Mouse (Mus musculus) midbrain, postnatal 0 days (tissue): ENCODE data around the gene Gramd2. TPM values are rescaled to one million over a fixed set of nuclear protein-coding genes. Genes with fewer than 3 reads are reported as not detected.

ENCODE experiments used
- ATAC-seq: fragments of 200-750 bp; cut with Nextera tagmentation; 2 replicates; pipeline ENCODE4 v1.8.0; 2017; ENCODE audit warnings: moderate number of reproducible peaks, mild to moderate bottlenecking, moderate TSS enrichment, moderate library complexity; ENCODE audit not compliant: low FRiP score
- DNase-seq: peaks from one replicate; pipeline ENCODE4 v3.0.0-alpha.2; 2015; ENCODE audit warnings: low spot score
- H3K27ac ChIP-seq: fragments of 300-500 bp; sonication (generic); 2 replicates; pipeline ENCODE4 v1.5.1; 2014; ENCODE audit warnings: low read depth, mild to moderate bottlenecking, low read length, mixed read lengths
- H3K27me3 ChIP-seq: fragments of 300-500 bp; sonication (generic); 2 replicates; pipeline ENCODE4 v1.6.1; 2014; ENCODE audit warnings: low read length, control low read depth, mixed read lengths; ENCODE audit not compliant: insufficient read depth
- H3K36me3 ChIP-seq: fragments of 300-500 bp; sonication (generic); 2 replicates; pipeline ENCODE4 v1.6.1; 2014; ENCODE audit warnings: low read length, control low read depth, mixed read lengths; ENCODE audit not compliant: insufficient read depth
- H3K4me1 ChIP-seq: fragments of 300-500 bp; sonication (generic); 2 replicates; pipeline ENCODE4 v1.6.1; 2014; ENCODE audit warnings: mild to moderate bottlenecking, control low read depth, antibody characterized with exemption, low read length, mixed read lengths; ENCODE audit not compliant: insufficient read depth
- H3K4me2 ChIP-seq: fragments of 300-500 bp; sonication (generic); 2 replicates; pipeline ENCODE4 v1.6.1; 2014; ENCODE audit warnings: low read depth, mild to moderate bottlenecking, low read length, mixed read lengths; ENCODE audit not compliant: poor library complexity, severe bottlenecking
- H3K4me3 ChIP-seq: fragments of 300-500 bp; sonication (generic); 2 replicates; pipeline ENCODE4 v1.5.1; 2014; ENCODE audit warnings: low read depth, mild to moderate bottlenecking, low read length, moderate library complexity
- H3K9ac ChIP-seq: fragments of 300-500 bp; sonication (generic); replicated peaks from 2 replicates; pipeline ENCODE4 v1.6.1; 2014; ENCODE audit warnings: mild to moderate bottlenecking, low read length, moderate library complexity, mixed read lengths; ENCODE audit not compliant: poor library complexity, severe bottlenecking
- H3K9me3 ChIP-seq: fragments of 300-500 bp; sonication (generic); 2 replicates; pipeline ENCODE4 v1.6.1; 2016; ENCODE audit warnings: low read length, control low read depth
- CTCF ChIP-seq: IDR thresholded peaks from 2 replicates; pipeline ENCODE4 v1.5.1; 2016; ENCODE audit warnings: antibody characterized with exemption, mild to moderate bottlenecking
- WGBS: fragments of 180-500 bp; shearing (Covaris S2); extraction: QIAGEN DNeasy Blood & Tissue Kit; methylation state at CpG from one replicate; pipeline ENCODE4 v1.1.7; 2014; 5-methylcytosine and 5-hydroxymethylcytosine counted together
- polyA plus RNA-seq: library from polyadenylated mRNA; unstranded; fragments of >200 nt; fragmentation: Nextera tagmentation; extraction: Ambion mirVana; gene quantifications from 2 replicates; pipeline ENCODE4 v1.2.1, GENCODE M21; 2015
- total RNA-seq: library from RNA; depleted of rRNA; stranded (reverse); fragments of >200 nt; gene quantifications from 2 replicates; pipeline ENCODE4 v1.2.3, GENCODE M21; 2014

Gramd2 gene
- total and polyA plus RNA-seq, 2 experiments from 2014 or later, result 5.2 to 12.1 TPM

DNA sequence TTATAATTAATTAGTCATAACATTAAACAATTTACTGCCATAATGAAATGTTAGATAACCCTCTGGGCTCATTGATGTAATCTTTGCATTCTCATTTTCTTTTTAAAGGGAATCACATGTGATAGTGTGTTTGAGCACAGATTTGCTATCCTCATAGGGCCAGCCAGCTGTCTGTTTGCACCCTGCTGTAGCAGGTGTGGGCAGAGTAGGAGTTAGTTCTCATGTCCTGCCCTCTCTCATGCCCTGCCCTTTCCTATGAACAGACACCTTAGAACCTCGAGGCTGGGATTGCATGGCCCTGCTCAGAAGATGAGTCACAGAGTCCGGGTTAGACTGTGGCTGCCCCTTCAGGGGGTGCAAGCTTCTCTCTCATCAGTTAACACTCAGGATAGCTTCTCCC is 6.5 kb upstream of the Gramd2 start:
- TF ChIP-seq CTCF, result no peak
- H3K36me3 ChIP-seq, result peaks cover 75% of the 10 kb centered on the region
- no peaks in the 10 kb centered on the region for H3K4me1 ChIP-seq
- H3K9me3 ChIP-seq, result no peaks in the 10 kb centered on the region
- H3K27ac ChIP-seq, result no peak overlapping the region
- H3K4me2 ChIP-seq, result no peak overlapping the region
- no peak overlapping the region for H3K9ac ChIP-seq
- no peak overlapping the region for H3K4me3 ChIP-seq
- H3K27me3 ChIP-seq, result no peaks in the 10 kb centered on the region
- ATAC-seq, result no peak
- DNase-seq, result no peak
- 72% methylated on average over 2 of the region's 2 CpGs for WGBS

DNA sequence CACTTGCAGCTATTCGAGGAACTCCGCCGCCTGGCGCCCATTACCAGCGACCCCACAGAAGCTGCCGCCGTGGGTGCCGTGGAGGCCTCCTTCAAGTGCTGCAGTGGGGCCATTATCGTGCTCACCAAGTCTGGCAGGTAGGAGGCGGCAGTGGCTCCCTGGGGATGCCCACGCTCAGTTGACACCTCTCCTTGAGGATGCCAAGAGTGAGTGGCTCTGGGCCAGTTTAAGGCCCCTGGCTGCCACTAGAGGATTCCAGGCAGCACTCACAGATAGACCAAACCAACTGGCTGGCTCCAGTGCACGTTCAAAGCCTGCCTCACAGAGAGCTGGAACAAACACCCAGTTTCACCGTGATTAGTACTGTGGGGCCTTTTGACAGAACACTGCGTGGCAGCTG is 4.3 kb upstream of the Gramd2 start:
- DNase-seq, result no peak
- TF ChIP-seq CTCF, result no peak
- ATAC-seq, result no peak
- H3K9me3 ChIP-seq, result no peaks in the 10 kb centered on the region
- 85% methylated on average over 14 of the region's 14 CpGs for WGBS
- peaks cover 4% of the 10 kb centered on the region; the same call in 1 of the 2 replicates for H3K4me1 ChIP-seq
- H3K4me3 ChIP-seq, result no peak overlapping the region
- H3K4me2 ChIP-seq, result no peak overlapping the region
- H3K27ac ChIP-seq, result no peak overlapping the region
- H3K36me3 ChIP-seq, result peaks cover 60% of the 10 kb centered on the region
- H3K9ac ChIP-seq, result no peak overlapping the region
- H3K27me3 ChIP-seq, result no peaks in the 10 kb centered on the region

DNA sequence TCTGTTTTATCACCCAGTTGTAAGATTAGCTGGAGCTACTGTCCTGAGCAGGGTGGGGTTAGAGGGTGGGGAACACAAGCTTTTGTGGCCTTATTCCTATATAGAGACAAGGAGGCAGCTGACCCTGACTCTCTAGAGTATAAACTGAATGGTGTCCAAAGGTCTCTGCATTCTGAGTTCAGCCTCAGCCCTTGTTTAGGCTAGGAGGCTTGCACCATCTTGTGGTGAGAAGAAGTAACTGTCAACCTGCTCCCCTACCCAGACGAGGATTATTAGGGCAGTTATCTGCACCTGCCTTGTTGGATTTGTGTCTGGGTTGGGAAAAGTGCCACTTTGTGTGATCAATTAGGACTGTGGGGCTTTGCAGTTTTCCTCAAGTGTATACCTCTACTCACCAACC is 1.6 kb upstream of the Gramd2 start:
- ATAC-seq, result 0 out of 2 replicates have a peak, but pooled peaks have one; percentile 38
- H3K4me2 ChIP-seq, result no peak overlapping the region
- no peak overlapping the region for H3K27ac ChIP-seq
- H3K4me1 ChIP-seq, result peaks cover 4% of the 10 kb centered on the region; the same call in 1 of the 2 replicates
- no peak overlapping the region for H3K4me3 ChIP-seq
- TF ChIP-seq CTCF, result peak; percentile 85
- H3K27me3 ChIP-seq, result no peaks in the 10 kb centered on the region
- peaks cover 34% of the 10 kb centered on the region for H3K36me3 ChIP-seq
- 14% methylated on average over 1 of the region's 1 CpGs for WGBS
- DNase-seq, result peak; percentile 71
- no peak overlapping the region for H3K9ac ChIP-seq
- no peaks in the 10 kb centered on the region for H3K9me3 ChIP-seq

DNA sequence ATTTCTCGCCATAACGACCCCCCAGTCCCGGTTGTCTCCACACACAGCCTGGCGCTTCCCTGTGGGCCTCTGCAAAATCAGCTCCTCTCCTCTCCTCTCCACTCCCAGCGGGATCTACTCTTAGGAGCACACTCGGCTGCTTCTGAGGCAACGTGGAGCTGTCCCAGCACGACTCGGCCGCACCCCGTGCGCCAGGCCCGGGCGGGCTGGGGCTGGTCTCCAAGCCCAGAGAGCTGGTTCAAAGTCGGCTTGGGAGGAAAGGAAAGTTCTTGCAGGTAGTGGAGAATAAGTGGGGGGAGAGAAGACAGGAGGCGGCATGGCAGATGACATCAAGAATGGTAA is 561 bp downstream of the Gramd2 start:
- no peak for TF ChIP-seq CTCF
- WGBS, result 9% methylated on average over 16 of the region's 16 CpGs
- Histone ChIP-seq H3K4me3 (peak overlapping the region; percentile 54), H3K4me2 (peak overlapping the region; percentile 84), H3K9ac (peak overlapping the region; percentile 64), H3K27ac (no peak overlapping the region; the same call in 1 of the 2 replicates), H3K27me3 (no peaks in the 10 kb centered on the region), H3K36me3 (peaks cover 15% of the 10 kb centered on the region), H3K4me1 (peaks cover 4% of the 10 kb centered on the region; the same call in 1 of the 2 replicates), H3K9me3 (no peaks in the 10 kb centered on the region)
- DNase-seq (no peak), ATAC-seq (peak; percentile 31; the same call in 1 of the 2 replicates)

DNA sequence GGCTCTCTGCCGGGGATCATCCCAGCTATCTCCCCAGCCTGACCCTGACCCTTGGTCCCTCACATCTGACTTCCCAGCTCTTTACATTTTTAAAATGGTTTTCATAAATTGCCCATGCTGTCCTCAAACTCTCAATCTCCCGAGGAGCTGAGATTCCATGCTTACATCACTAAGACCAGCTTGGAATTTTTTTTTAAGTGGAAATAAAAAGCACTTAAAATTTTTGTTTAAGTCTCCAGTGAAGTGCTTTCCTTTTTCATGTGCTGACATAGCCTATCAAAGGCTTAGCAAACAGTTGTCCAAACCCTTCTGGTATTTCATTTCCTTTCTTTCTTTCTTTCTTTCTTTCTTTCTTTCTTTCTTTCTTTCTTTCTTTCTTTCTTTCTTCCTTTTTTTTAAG is 4.1 kb downstream of the Gramd2 start:
- DNase-seq, result no peak
- 86% methylated on average over 2 of the region's 2 CpGs for WGBS
- no peak for TF ChIP-seq CTCF
- Histone ChIP-seq H3K4me2 (no peak overlapping the region), H3K27me3 (no peaks in the 10 kb centered on the region), H3K9ac (no peak overlapping the region), H3K4me3 (no peak overlapping the region), H3K4me1 (peaks cover 4% of the 10 kb centered on the region; the same call in 1 of the 2 replicates), H3K9me3 (no peaks in the 10 kb centered on the region), H3K27ac (no peak overlapping the region), H3K36me3 (no peaks in the 10 kb centered on the region)
- ATAC-seq, result no peak

DNA sequence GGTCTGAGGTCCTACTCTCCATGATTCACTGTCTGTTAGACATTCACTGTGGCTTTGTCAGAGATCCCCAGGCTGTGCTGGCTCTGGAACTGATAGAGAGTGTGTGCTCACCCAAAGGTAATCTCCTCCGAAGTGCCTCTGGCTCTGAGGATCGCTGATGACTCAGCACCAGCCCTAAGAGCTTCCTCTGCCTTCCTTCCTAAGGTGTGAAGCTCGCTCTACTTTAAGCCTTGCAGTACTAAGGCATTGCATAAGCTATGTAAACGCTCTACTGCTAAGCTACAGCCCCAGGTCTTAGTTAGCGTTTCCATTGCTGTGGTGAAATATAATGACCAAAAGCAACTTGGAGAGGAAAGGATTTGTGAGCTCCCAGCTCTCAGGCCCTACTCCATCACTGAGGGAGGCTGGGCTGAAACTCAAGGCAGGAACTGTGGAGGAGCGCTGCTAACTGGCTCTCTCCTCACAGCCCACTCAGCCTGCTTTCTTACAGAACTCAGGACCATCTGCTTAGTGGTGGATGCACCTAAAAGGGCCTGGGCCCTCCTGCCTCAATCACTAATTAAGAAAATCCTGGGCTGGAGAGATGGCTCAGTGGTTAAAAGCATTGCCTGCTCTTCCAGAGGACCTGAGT is 7.6 kb downstream of the Gramd2 start:
- no peak for TF ChIP-seq CTCF
- 37% methylated on average over 6 of the region's 6 CpGs for WGBS
- Histone ChIP-seq H3K27ac (no peak overlapping the region), H3K36me3 (no peaks in the 10 kb centered on the region), H3K4me2 (no peak overlapping the region), H3K9ac (no peak overlapping the region), H3K4me1 (peaks cover 7% of the 10 kb centered on the region), H3K9me3 (no peaks in the 10 kb centered on the region), H3K4me3 (no peak overlapping the region), H3K27me3 (no peaks in the 10 kb centered on the region)
- DNase-seq, result no peak
- ATAC-seq, result no peak
